Mouse (Mus musculus): ENCODE measurements around the gene Tyro3. TPM values are rescaled to one million over a fixed set of nuclear protein-coding genes. Genes with fewer than 3 reads are reported as not detected.

Tyro3 gene
- total RNA-seq, 4 experiments from 2014 or later, result 86.0 to 95.4 (median 91.3) TPM

DNA sequence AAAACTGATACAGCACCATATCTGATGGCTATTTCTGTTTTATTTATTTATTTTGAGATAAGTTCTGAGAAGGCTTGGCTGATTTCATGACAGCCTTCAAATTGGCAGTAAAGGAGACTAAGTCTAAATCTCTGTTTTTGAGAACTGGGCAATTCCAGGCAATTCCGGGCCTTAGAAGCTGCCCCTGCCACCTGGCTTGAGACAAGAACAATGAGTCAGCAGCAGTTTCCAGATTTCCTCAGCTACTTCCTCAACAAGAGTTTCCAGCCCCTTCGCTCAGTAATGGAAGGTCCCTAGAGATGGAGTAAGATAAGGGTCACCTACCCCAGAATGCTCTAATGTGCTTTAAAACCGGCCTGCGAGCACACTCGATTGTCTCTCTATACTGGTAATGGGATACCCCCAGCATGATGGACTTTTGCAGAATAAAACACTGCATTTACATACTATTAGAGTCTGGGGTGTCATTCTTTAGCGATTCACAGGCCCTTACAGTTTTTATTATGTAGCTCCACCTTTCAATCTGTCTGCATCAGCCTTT, 57.8 kb downstream of the Tyro3 start:
- no peak for DNase-seq (ENCODE audit: low spot score in 2 of 2)

- no peak for DNase-seq (ENCODE audit: low spot score in 2 of 2)
Observed at GRCm38 (mm10) chr2:119857341-119857740, 59.8 kb downstream of the Tyro3 start.

DNA sequence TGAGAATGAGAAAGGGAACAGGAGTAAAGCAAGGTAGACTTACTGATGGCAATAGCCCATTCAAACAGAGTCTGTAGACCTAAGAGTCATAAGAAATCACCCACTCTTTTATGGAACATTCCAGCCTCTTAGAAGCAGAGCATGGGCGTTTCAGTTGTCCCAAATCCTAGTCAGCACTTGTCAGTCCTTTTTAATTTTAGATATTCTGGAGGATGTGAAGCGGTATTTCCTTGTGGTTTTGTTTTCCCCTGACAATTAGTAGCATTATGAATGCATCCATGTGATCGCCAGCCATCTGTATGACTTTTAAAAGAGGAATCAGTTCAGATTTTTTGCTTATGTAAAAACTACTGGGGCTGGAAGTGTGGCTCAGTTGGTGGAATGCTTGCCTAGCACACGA, 67.0 kb downstream of the Tyro3 start:
- DNase-seq (ENCODE audit: low spot score in 2 of 2), result peak; percentile 7 to 17

Other genes starting within 250 kb of the Tyro3 start
- under 1 TPM; 0.31 to 0.75 (median 0.65) TPM for gene Nusap1, start 179.4 kb upstream of the Tyro3 start, total RNA-seq (2022)
- gene Oip5, start 179.3 kb upstream of the Tyro3 start, total RNA-seq (2022), result 1 to 10 TPM in 1 of 4 experiments, under 1 TPM in 3; 0.33 to 1.2 (median 0.84) TPM
- 10 to 100 TPM; 28.8 to 35.1 (median 29.7) TPM for gene Ndufaf1, start 134.9 kb upstream of the Tyro3 start, total RNA-seq (2022)
- gene Rtf1, start 122.7 kb upstream of the Tyro3 start, total RNA-seq (2022), result 10 to 100 TPM; 53.9 to 57.2 (median 56.1) TPM
- 100 to 1,000 TPM; 213 to 245 (median 228) TPM for gene Itpka, start 55.4 kb upstream of the Tyro3 start, total RNA-seq (2022)
- gene Ltk, start 37.3 kb upstream of the Tyro3 start, total RNA-seq (2022), result 10 to 100 TPM; 13.4 to 17.8 (median 14.7) TPM
- gene Rpap1, start 10.2 kb upstream of the Tyro3 start, total RNA-seq (2022), result 10 to 100 TPM; 18.6 to 21.5 (median 19.2) TPM
- gene Mga, start 99.5 kb downstream of the Tyro3 start, total RNA-seq (2022), result 10 to 100 TPM; 70.3 to 84.8 (median 75.3) TPM
- 10 to 100 TPM; 38.0 to 56.3 (median 47.2) TPM for gene Mapkbp1, start 175.0 kb downstream of the Tyro3 start, total RNA-seq (2022)
- 1 to 10 TPM; 3.6 to 5.7 (median 4.2) TPM for gene Jmjd7, start 229.8 kb downstream of the Tyro3 start, total RNA-seq (2022)
- gene Gm28042, start 229.8 kb downstream of the Tyro3 start, total RNA-seq (2022), result 1 to 10 TPM; 1.9 to 7.8 (median 3.4) TPM
- gene Pla2g4b, start 235.7 kb downstream of the Tyro3 start, total RNA-seq (2022), result 1 to 10 TPM; 1.4 to 5.6 (median 3.5) TPM

Data from layer of hippocampus, adult 8-10 months (tissue).